Mouse (Mus musculus): ENCODE measurements around the gene Rassf4.
"Not testable (repeated sequence)": the region's sequence is repeated elsewhere in the genome, so short reads cannot be mapped to it uniquely, and the experiment has no call there.

Rassf4 gene

DNA sequence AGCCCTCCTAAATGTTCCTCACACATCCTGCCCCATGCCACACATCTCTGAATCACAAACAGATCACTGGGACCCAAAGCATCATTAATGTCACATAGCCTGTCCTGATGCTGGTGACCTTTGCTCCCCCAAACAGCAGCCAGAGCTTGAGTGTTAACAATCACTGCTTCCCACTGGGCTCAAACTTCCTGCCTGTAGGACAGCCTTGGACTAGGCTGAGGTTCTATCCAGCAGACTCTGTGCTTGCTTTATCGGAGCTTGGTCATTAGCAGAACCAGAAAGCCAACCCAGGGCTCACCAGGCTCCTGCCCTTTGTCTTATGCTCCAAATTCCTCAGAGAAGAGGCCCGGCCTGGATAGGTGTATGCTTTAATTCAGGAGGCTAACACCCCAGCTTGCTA lies 34.9 kb downstream of the Rassf4 start:
- DNase-seq (ENCODE audit: low read depth in 1 of 2, low spot score in 2 of 2): no peak

DNA sequence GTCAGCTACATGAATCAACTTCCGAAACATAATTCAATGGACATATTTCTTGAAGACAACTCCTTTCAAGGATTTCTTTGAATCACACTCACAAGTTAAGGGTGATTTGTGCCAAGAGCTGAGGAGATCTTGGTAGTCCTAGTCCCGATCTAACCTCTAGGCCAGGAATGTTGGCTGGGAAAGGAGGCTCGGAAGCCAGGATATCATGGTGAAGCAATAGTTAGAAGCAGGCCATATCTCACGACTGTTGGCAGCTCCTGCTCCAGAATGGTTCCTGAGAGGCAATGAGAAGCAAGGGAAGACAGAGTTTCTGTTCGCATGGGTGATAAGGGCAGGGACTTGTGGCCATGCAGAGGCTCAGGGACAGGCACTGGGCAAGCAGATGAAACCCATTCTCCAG lies 36.3 kb downstream of the Rassf4 start:
- DNase-seq (ENCODE audit: low read depth in 1 of 2, low spot score in 2 of 2): no peak

DNA sequence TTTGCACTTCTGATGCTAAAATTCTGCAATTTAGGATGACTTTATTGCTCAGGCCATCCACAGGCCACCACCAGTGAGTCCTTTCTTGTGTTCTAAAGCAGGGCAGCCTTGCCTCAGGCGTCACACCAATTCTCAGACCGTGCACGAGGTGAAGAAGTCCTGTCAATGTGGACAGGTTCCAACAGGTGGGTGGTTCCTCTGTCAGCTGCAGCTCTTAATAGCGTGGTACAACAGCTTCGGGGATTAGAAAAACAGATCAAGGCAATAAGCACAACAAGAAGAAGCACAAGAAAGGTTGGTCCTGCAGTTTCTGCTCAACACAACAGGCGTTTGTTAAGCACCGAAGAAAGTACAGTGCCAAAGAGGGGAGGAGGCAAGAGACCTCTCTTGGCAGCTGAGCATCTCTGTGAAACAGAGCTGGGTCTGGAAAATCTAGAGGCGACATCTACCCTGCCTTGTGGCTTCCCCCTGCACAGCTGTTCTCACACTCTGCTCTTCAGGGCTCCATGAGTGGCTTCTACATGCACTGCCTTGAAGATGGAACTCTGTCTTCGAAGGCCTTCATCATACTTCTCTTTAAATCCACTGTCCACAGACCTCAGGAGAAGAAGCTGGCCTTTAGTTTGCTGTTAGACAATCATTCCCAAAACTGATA lies 37.0 kb downstream of the Rassf4 start:
- DNase-seq (ENCODE audit: low read depth in 1 of 2, low spot score in 2 of 2): no peak

DNA sequence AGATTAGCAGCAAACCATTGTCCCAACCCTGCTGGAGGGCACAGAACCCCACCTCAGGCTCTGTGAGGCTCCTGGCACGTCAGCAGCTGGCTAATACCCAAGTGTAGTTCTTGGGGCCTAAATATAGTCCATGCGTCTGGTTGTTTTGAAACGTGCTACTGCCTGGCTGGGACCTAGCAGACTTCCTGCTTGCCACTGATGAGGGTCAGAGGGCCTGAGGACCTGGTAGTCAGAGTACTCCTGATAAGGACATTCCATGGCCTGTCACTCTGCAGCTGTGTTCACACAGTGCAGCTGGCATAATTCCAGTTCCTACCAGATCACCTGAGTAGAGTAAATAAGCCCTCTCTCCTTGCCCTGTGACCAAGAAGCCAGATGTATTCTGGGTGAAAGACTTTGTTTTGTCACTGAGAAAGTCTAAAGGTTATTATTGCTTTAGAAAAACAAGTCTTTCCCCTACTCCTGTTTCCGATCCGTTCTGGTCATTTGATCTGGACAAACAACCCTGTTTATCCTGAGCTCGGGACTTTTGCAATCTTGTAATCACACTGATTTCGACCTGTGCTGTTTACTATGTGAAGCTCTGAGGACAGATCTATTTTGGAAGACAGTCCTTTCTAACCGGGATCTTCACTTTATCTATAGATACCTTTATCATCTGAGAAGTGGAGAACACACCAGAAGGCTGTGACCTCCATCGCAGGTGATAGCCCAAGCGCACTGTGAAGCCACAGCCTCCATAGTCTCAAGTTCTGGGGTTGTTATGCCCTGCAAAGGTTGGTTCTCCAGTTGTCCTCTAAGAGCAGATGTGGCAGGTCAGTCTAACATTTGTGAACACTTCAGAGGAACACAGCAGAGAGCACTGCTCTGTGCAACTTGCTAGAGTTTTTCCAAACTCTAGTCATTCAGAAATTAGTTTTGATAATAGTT lies 38.2 kb downstream of the Rassf4 start:
- DNase-seq (ENCODE audit: low read depth in 1 of 2, low spot score in 2 of 2): no peak

DNA sequence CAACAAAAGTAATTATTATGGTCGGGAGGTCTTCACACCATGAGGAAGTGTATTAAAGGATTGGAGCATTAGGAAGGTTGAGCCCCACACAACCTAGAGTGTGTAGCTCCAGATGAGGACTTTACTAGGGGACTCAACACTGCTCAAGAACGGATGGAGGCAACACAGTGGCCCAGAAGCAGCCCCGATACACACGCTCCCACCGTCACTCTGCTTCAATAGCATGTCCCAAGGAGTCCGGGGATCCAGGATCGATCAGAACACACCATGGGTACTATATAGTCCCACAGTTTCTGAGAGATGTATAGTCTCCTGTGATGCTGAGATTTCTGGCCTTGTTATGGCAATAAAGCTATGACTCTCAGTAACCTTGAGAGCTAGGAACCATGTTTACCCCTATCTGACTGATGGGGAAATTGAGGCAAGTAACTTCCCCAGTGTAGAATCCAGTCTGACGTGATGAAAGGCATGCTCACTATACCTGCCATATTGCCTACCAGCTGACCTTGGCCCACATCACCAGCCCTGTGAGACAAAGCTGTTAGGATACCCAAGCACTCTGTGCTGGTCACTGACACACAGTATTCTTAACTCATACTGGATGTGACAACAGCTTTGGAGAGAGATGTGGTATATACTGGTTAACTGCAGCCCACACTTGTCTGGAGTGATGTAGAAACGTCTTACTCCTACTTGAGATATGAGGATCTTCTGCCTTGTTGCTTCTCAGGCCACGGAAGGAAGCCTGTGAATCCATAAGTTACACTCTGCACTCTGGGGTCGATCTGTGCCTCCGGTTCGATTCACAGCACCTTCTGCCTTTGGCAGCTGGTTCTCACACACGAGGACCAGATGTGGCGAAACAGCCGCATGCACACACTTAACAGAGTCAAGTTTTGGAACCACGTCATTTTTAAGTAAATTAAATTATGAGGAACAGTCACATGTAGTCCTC lies 39.7 kb downstream of the Rassf4 start:
- DNase-seq (ENCODE audit: low read depth in 1 of 2, low spot score in 2 of 2): no peak

DNA sequence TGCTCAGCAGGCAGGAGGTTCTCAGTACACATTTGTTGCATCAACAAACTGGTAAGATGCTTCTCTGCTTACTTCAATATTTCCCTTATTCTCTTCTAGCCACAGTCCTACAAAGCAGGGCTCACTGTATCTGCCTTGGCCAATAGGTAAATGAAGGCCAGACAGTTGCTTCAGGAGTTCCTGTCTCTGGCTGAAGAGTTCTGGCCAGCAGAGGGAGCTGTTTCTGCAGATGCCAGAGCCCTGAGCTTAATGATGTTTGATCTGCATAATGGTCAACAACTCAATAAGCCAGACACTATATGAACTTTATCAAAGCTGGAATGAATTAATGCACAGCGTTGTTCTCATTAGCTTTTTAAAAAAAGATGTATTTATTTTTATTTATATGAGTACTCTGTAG lies 41.6 kb downstream of the Rassf4 start:
- peak in 1 of 2 experiments; percentile 55 for DNase-seq (ENCODE audit: low read depth in 1 of 2, low spot score in 2 of 2)

DNA sequence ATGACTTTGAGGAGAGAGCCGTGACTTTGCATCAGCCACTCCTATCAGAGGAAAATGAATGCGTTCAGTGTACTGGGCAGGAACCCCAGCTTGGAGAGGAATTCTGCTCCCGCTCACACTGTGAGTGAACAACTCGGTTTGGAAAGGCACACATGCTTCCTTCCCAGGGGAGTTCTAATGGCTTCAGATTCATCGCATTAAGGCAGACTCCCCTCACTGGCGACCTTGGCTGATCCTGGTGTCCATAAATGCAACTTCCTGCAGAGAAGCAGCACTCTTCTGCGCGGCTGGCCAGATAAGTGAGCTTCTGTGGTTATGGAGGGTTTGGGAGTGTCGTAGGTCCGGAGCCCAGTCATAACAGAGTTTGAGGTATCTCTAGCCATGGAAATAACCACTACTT lies 44.0 kb downstream of the Rassf4 start:
- DNase-seq (ENCODE audit: low read depth in 1 of 2, low spot score in 2 of 2): no peak

DNA sequence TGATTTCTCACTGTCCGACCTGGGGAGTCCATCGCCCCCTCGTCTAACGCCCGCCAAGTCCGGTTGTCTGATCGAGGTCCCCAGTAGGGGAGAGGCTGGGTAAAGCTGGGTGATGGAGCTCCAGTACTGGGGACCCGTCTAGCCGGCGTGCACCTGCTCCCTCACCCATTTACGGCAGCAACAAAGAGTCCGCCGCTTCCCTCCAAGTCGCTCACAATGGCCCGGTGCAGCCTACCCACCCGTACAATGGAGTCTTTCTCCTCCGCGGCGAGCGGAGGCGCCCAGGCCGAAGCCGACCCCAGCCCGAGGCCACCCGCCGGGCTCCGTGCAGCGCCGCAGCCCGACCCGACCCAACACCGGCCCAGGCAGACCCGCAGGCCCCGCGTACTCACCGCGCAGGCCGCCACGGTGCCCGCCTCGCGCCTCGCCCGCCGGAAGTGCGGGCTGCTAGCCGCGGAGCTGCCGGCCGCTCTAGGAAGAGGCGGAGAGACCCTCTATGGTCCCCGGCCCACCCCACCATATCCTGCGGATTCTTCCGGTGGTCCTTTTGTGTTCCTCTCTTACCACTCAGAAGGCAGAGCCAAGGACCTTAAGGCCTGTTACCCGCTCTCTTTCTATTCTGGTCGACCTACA lies 45.1 kb downstream of the Rassf4 start, which contains the start of gene Zfp422:
Gene Zfp422, minus strand, starts transcription at position 461 of the 633 bp plus-strand sequence.
- DNase-seq (ENCODE audit: low read depth in 1 of 2, low spot score in 2 of 2): no peak

DNA sequence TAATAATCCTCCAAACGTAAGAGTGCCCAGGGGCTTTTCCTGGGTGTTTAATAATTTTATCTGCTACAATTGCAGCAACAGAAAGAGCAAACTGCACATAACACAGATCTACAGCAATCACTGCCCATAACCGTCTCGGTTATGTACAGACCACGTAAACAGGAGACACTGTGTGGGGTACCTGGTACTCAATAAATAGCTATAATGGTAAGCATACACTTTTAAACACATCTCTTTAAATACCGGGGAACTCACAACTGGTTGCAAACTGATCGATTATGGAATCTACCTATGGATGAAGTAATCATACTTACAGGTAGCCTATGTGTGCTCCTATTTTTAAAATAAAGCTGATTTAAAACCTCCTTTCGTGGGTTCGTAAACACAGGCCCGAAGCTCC lies 45.7 kb downstream of the Rassf4 start:
- DNase-seq (ENCODE audit: low read depth in 1 of 2, low spot score in 2 of 2): no peak

DNA sequence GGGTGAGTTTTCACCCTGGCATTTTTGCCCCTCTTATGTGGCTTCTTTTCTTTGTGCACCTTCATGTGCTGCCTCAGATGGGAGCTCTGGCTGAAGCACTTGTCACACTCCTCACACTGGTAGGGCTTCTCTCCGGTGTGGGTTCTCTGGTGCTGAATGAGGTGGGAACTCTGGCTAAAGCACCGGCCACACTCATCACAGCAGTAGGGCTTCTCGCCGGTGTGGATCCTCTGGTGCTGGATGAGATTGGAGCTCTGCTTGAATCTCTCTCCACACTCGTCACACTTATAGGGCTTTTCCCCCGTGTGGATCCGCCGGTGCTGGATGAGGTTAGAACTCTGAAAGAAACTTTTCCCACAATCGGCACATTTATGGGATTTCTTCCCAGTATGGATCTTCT lies 47.3 kb downstream of the Rassf4 start:
- not testable (repeated sequence) for DNase-seq (ENCODE audit: low read depth in 1 of 2, low spot score in 2 of 2)

DNA sequence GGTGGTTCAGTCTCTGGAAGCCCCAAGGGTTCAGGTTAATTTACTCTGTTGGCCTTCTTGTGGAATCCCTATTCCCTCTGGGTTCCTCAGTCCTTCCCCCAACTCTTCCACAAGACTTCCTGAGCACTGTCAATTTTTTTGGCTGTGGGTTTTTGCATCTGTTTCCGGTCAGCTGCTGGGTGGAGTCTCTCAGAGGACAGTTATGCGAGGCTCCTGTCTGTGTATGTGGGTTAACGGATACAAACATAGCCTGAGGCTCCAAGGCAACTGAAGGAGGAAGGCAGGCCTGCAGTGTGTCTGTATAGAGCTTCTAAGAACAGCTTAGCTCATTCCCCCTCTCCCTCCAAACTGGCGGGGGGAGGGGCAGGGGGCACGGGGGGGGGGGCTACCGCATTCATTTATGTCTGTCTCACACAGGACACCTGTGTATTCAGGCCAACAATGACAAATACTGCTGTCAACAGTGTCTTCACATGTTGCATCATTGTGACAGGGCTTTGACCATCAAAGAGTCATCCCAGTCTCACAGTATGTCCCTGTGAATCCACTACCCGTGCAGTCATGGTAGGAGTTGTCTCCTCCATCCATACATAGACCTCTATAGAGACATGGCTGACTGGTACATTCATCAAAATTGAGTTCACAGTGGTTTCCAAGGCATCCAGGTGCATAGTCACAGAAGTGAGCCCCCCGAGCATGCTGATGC lies 52.3 kb downstream of the Rassf4 start:
- DNase-seq (ENCODE audit: low read depth in 1 of 2, low spot score in 2 of 2): no peak

DNA sequence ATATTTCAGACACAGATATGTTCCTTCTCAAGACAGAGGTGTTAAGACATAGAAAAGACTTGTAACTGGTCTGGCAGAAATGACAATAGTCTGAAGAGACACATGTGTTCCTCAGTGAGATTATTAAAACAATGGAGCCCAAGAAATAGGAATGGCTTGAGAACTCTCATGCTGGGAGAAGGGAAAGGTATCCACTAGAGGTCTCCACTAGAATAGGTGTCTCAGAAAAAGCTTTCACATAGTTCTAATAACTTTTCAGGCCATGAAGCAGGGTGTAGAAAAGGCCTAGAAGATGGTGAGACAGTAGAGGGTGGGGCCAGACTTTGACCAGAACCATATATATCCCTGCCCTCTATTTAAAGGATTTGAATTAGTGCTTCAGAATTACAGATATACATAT lies 55.7 kb downstream of the Rassf4 start:
- DNase-seq (ENCODE audit: low read depth in 1 of 2, low spot score in 2 of 2): no peak

DNA sequence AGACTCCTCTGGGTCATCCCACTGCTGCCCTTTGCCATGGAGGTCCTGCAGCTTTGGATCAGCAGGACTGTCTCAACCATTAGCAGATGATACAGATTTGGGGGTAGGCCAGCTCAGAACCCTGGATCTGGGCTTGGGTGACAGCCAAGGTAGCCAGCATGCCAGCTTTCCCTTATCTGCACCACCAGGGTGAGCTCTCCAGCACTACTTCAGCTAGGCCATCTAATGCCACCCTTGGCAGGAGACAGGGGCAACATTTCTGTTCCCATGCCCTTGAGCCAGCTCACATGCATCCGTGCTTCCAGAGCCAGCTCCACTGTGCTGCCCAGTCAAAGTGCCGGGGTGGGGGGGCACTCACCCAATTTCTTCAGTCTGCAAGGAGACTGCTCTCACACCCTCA lies 58.0 kb downstream of the Rassf4 start:
- no peak for DNase-seq (ENCODE audit: low read depth in 1 of 2, low spot score in 2 of 2)

DNA sequence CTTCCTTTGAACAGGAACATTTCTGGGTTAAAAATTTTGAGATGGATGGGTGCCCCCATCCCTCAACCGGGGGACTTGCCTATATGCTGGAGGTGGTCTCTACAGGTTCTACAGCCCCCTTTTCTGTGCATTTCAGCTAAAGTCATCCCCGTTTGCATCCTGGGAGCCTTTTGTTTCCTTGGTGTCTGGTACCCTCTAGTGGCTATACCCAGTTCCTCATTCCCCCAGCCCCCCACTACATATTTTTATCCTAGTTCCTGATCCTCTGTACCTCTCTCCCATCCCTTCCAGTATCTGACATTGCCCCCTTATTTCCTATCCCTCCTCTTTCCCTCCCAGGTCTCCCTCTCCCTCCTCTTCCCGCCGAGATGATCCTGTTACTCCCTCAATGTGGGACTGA lies 66.5 kb downstream of the Rassf4 start:
- no peak for DNase-seq (ENCODE audit: low read depth in 1 of 2, low spot score in 2 of 2)

DNA sequence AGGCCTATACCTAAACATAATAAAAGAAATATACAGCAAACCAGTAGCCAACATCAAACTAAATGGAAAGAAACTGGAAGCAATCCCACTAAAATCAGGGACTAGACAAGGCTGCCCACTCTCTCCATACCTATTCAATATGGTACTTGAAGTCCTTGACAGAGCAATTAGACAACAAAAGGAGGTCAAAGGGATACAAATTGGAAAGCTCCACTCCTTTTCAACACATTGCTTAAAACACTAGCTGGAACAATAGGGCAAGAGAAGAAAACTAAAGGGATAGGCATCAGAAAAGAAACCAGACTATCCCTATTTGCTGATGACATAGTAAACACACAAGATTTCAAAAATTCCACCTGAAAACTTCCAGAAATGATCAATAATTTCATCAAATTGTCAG lies 72.8 kb downstream of the Rassf4 start:
- not testable (repeated sequence) for DNase-seq (ENCODE audit: low read depth in 1 of 2, low spot score in 2 of 2)

DNA sequence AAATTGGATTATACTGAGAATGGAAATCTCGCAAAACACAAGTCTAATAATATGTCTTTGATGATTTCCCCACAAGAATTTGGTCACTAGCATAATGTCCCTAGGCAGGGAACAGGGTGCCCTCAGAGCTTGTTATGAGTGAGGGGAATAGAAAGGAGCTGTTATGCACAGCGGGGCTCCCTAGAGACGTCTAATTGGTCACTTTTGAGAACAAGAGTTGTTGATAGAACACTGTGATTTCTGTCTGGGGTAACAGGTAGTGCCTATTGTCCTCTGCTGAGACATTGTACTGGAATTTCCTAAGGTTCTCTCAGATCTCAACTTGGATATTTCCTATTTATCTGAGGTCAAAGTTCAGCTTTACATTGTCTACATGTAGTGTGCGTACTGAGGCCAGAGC lies 89.7 kb downstream of the Rassf4 start, which contains the start of gene Olfr215:
Gene Olfr215, minus strand, starts transcription at position 101 of the 400 bp plus-strand sequence.
- no peak for DNase-seq (ENCODE audit: low read depth in 1 of 2, low spot score in 2 of 2)
